Comparison of ENCODE assay signal across 8 mouse cellular contexts in genomic region chr9:111918275-111918940, GRCm38 (mm10).
DNase-seq lines count a peak whose midpoint lies in the region; ATAC-seq and TF ChIP-seq lines count a peak whose summit lies in the region.

No protein-coding gene starts in this region.

- H3K9me3 ChIP-seq in limb, embryonic 10.5 days (replicated peaks), result no peaks in the 10 kb centered on the region
- H3K9me3 ChIP-seq in midbrain, postnatal 0 days (ENCODE audit: low read length), result no peaks in the 10 kb centered on the region

- TF ChIP-seq POLR2A in spleen, adult 2 months (IDR thresholded peaks at IDR 0.05; ENCODE audit: low read depth, low read length), result no peak
- no peak for TF ChIP-seq POLR2A in cortical plate, adult 2 months (IDR thresholded peaks at IDR 0.05; ENCODE audit: extremely low read depth, insufficient read depth, low read length)
- TF ChIP-seq POLR2A in testis, adult 2 months (IDR thresholded peaks at IDR 0.05; ENCODE audit: control insufficient read depth, low read depth, low read length), result no peak

- H3K4me2 ChIP-seq in midbrain, postnatal 0 days (ENCODE audit: low read depth, low read length, poor library complexity, severe bottlenecking), result no peak overlapping the region

- peak in 1 of 2 experiments; percentile 14 for DNase-seq in spleen, adult 2 months (ENCODE audit: low read depth in 1 of 2, low spot score in 2 of 2)
- DNase-seq in spleen, adult 12 weeks (ENCODE audit: low spot score), result no peak
- peak; percentile 81 for DNase-seq in gastrocnemius, postnatal 10 days
- peak; percentile 57 for DNase-seq in kidney, adult 9 months
- peak; percentile 85 for DNase-seq in limb, embryonic 10.5 days (ENCODE audit: low spot score)
- DNase-seq in midbrain, postnatal 0 days (ENCODE audit: low spot score), result peak; percentile 88

- H3K4me1 ChIP-seq in spleen, adult 2 months (ENCODE audit: control insufficient read depth, insufficient read depth, insufficient read length), result no peaks in the 10 kb centered on the region
- H3K4me1 ChIP-seq in cortical plate, adult 2 months (ENCODE audit: control insufficient read depth, insufficient read depth, low read length), result peaks cover 1% of the 10 kb centered on the region; the same call in 1 of the 2 replicates
- H3K4me1 ChIP-seq in limb, embryonic 10.5 days, result 0 out of 2 replicates have a peak, but pooled peaks cover 2% of the 10 kb centered on the region
- no peaks in the 10 kb centered on the region for H3K4me1 ChIP-seq in midbrain, postnatal 0 days (ENCODE audit: insufficient read depth, low read length)
- peaks cover 8% of the 10 kb centered on the region for H3K4me1 ChIP-seq in testis, adult 2 months (ENCODE audit: control insufficient read depth, insufficient read depth, low read length)

- 19% methylated on average over 16 of the region's 16 CpGs for WGBS in spleen, adult 2 months
- 21% methylated on average over 16 of the region's 16 CpGs for WGBS in limb, embryonic 10.5 days
- 20% methylated on average over 16 of the region's 16 CpGs for WGBS in midbrain, postnatal 0 days

- TF ChIP-seq CTCF in spleen, adult 2 months (IDR thresholded peaks at IDR 0.05; ENCODE audit: extremely low read depth, insufficient read depth, insufficient read length, insufficient replicate concordance), result peak; percentile 70; the same call in 1 of the 2 replicates
- TF ChIP-seq CTCF in cortical plate, adult 2 months (IDR thresholded peaks at IDR 0.05; ENCODE audit: extremely low read depth, insufficient read depth, low read length), result peak; percentile 94
- peak; percentile 97 for TF ChIP-seq CTCF in midbrain, postnatal 0 days (IDR thresholded peaks at IDR 0.05)
- peak; percentile 92; the same call in 1 of the 2 replicates for TF ChIP-seq CTCF in testis, adult 2 months (IDR thresholded peaks at IDR 0.05; ENCODE audit: control insufficient read depth, insufficient read depth, insufficient replicate concordance, low read depth, low read length)

- no peaks in the 10 kb centered on the region for H3K27me3 ChIP-seq in spleen, adult 2 months (ENCODE audit: control insufficient read depth, insufficient read depth, low read length)
- no peaks in the 10 kb centered on the region for H3K27me3 ChIP-seq in limb, embryonic 10.5 days (ENCODE audit: low read depth, poor library complexity, severe bottlenecking)
- H3K27me3 ChIP-seq in midbrain, postnatal 0 days (ENCODE audit: insufficient read depth, low read length), result no peaks in the 10 kb centered on the region
- H3K27me3 ChIP-seq in testis, adult 2 months (ENCODE audit: control insufficient read depth, insufficient read depth, low read length), result no peaks in the 10 kb centered on the region

- no peak for ATAC-seq in midbrain, postnatal 0 days (ENCODE audit: low FRiP score)

- H3K9ac ChIP-seq in midbrain, postnatal 0 days (replicated peaks; ENCODE audit: low read length, poor library complexity, severe bottlenecking), result no peak overlapping the region

- no peak overlapping the region for H3K27ac ChIP-seq in spleen, adult 2 months (ENCODE audit: insufficient read depth, low read length)
- no peak overlapping the region for H3K27ac ChIP-seq in cortical plate, adult 2 months (ENCODE audit: insufficient read depth, low read length)
- H3K27ac ChIP-seq in limb, embryonic 10.5 days, result no peak overlapping the region
- H3K27ac ChIP-seq in midbrain, postnatal 0 days (ENCODE audit: low read depth, low read length), result no peak overlapping the region
- no peak overlapping the region for H3K27ac ChIP-seq in testis, adult 2 months (ENCODE audit: control insufficient read depth, insufficient read depth, low read depth, low read length)

- H3K36me3 ChIP-seq in spleen, adult 2 months (ENCODE audit: control insufficient read depth, insufficient read depth, low read length), result no peaks in the 10 kb centered on the region
- no peaks in the 10 kb centered on the region for H3K36me3 ChIP-seq in limb, embryonic 10.5 days
- H3K36me3 ChIP-seq in midbrain, postnatal 0 days (ENCODE audit: insufficient read depth, low read length), result no peaks in the 10 kb centered on the region
- H3K36me3 ChIP-seq in testis, adult 2 months (ENCODE audit: control insufficient read depth, insufficient read depth, low read length), result no peaks in the 10 kb centered on the region

- no peak overlapping the region for H3K4me3 ChIP-seq in spleen, adult 2 months (ENCODE audit: extremely low read depth, insufficient read depth, insufficient read length)
- H3K4me3 ChIP-seq in cortical plate, adult 2 months (ENCODE audit: insufficient read depth, low read length), result no peak overlapping the region
- no peak overlapping the region for H3K4me3 ChIP-seq in limb, embryonic 10.5 days
- no peak overlapping the region for H3K4me3 ChIP-seq in midbrain, postnatal 0 days (ENCODE audit: low read depth, low read length)
- peak overlapping the region; percentile 20 for H3K4me3 ChIP-seq in testis, adult 2 months (ENCODE audit: control insufficient read depth, low read depth, low read length)
